Mouse (Mus musculus) midbrain, embryonic 16.5 days (tissue): ENCODE data around the gene Bcas3. TPM values are rescaled to one million over a fixed set of nuclear protein-coding genes. Genes with fewer than 3 reads are reported as not detected.

Source experiments
- ATAC-seq: fragments of 200-750 bp; cut with Nextera tagmentation; 2 replicates; pipeline ENCODE4 v1.8.0; 2017; ENCODE audit warnings: moderate TSS enrichment
- H3K27ac ChIP-seq: fragments of 300-500 bp; sonication (generic); 2 replicates; pipeline ENCODE4 v1.5.1; 2014; ENCODE audit warnings: mild to moderate bottlenecking, low read length, mixed read lengths
- H3K27me3 ChIP-seq: fragments of 300-500 bp; sonication (generic); 2 replicates; pipeline ENCODE4 v1.6.1; 2014; ENCODE audit warnings: low read depth, low read length, mixed read lengths; ENCODE audit not compliant: control insufficient read depth, insufficient read depth
- H3K36me3 ChIP-seq: fragments of 300-500 bp; sonication (generic); 2 replicates; pipeline ENCODE4 v1.6.1; 2014; ENCODE audit warnings: mild to moderate bottlenecking, low read length, moderate library complexity, mixed read lengths; ENCODE audit not compliant: control insufficient read depth, insufficient read depth
- H3K4me1 ChIP-seq: fragments of 300-500 bp; sonication (generic); 2 replicates; pipeline ENCODE4 v1.6.1; 2014; ENCODE audit warnings: mild to moderate bottlenecking, low read length, mixed read lengths; ENCODE audit not compliant: control insufficient read depth, insufficient read depth
- H3K4me2 ChIP-seq: fragments of 300-500 bp; sonication (generic); 2 replicates; pipeline ENCODE4 v1.6.1; 2014; ENCODE audit warnings: mild to moderate bottlenecking, low read length, mixed read lengths
- H3K4me3 ChIP-seq: fragments of 300-500 bp; sonication (generic); 2 replicates; pipeline ENCODE4 v1.5.1; 2014; ENCODE audit warnings: low read depth, mild to moderate bottlenecking, low read length, moderate library complexity, mixed read lengths
- H3K9ac ChIP-seq: fragments of 300-500 bp; sonication (generic); 2 replicates; pipeline ENCODE4 v1.6.1; 2014; ENCODE audit warnings: low read depth, low read length, mixed read lengths
- H3K9me3 ChIP-seq: fragments of 300-500 bp; sonication (generic); replicated peaks from 2 replicates; pipeline ENCODE4 v1.6.1; 2014; ENCODE audit warnings: mild to moderate bottlenecking, low read length, mixed read lengths; ENCODE audit not compliant: control insufficient read depth, poor library complexity, severe bottlenecking
- WGBS: fragments of 180-500 bp; shearing (Covaris S2); extraction: QIAGEN DNeasy Blood & Tissue Kit; methylation state at CpG from one replicate; pipeline ENCODE4 v1.1.7; 2014; 5-methylcytosine and 5-hydroxymethylcytosine counted together
- polyA plus RNA-seq: library from polyadenylated mRNA; unstranded; fragments of >200 nt; fragmentation: Nextera tagmentation; extraction: Ambion mirVana; gene quantifications from 2 replicates; pipeline ENCODE4 v1.2.1, GENCODE M21; 2015

Gene Bcas3
- polyA plus RNA-seq, 1 experiment from 2014 or later: 33.3 TPM

DNA sequence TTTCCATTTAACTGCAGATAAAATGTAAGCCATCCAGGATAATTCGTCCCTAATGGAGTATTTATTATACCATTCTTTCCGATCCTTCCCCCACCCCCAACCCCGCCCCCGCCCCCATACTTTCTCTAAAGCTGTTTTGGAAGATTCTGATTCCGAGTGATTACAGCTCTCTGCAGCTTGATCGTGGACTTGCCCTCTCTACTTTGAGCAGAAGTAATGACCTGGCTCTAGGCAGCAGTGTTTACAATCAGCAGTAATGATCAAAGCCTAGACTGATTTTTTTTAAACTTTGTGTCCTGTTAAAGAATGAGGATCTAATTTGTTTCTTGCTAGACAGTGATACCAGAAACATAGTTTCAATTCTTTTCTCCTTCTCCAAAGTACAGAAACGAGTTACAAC is 314.2 kb downstream of the Bcas3 start:
- Histone ChIP-seq H3K4me1 (peaks cover 7% of the 10 kb centered on the region), H3K9ac (no peak overlapping the region), H3K9me3 (no peaks in the 10 kb centered on the region), H3K27me3 (no peaks in the 10 kb centered on the region), H3K4me2 (no peak overlapping the region), H3K4me3 (no peak overlapping the region), H3K27ac (no peak overlapping the region), H3K36me3 (no peaks in the 10 kb centered on the region)
- 64% methylated on average over 7 of the region's 7 CpGs for WGBS
- no peak for ATAC-seq

GRCm38 (mm10) chr11:85667741-85668140 is 314.8 kb downstream of the Bcas3 start:
- Histone ChIP-seq H3K4me2 (no peak overlapping the region), H3K27me3 (no peaks in the 10 kb centered on the region), H3K36me3 (no peaks in the 10 kb centered on the region), H3K4me3 (no peak overlapping the region), H3K4me1 (peaks cover 7% of the 10 kb centered on the region), H3K27ac (no peak overlapping the region), H3K9ac (no peak overlapping the region), H3K9me3 (no peaks in the 10 kb centered on the region)
- ATAC-seq: no peak
- 37% methylated on average over 9 of the region's 9 CpGs for WGBS

DNA sequence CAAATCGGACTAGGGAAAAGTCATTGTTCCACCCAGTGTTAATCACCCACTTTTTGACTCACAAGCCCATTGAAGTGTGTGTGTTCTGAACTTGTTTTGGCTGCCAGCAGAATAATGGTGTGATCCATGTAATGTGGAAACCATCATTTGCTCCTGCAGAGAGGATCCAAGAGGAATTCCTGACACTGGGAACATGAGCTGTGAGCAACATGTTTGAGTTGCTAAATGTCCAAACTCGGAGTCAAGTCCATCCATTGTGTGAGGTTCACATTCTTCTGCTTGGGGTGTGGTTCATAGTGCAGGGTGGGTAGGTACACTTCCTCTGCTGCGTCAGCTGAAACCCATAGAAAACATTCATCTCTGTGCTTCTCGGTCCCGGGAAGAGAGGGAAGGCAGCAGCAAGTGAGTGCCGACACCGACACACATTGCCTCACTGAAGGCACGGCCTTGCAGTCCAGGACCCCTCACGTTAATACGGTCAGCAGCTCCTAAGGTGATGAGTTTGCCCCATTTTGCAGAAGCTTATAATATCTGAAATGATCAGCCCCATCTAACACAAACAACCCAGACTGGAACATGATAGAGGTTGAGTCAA is 320.0 kb downstream of the Bcas3 start:
- Histone ChIP-seq H3K27me3 (no peaks in the 10 kb centered on the region), H3K4me2 (no peak overlapping the region), H3K9ac (no peak overlapping the region), H3K4me3 (no peak overlapping the region), H3K4me1 (peaks cover 7% of the 10 kb centered on the region), H3K27ac (no peak overlapping the region), H3K36me3 (no peaks in the 10 kb centered on the region), H3K9me3 (no peaks in the 10 kb centered on the region)
- WGBS: 83% methylated on average over 10 of the region's 10 CpGs
- ATAC-seq: no peak

- Histone ChIP-seq H3K36me3 (no peaks in the 10 kb centered on the region), H3K4me2 (no peak overlapping the region), H3K27ac (no peak overlapping the region), H3K27me3 (no peaks in the 10 kb centered on the region), H3K9ac (no peak overlapping the region), H3K4me3 (no peak overlapping the region), H3K4me1 (peaks cover 6% of the 10 kb centered on the region), H3K9me3 (no peaks in the 10 kb centered on the region)
- ATAC-seq: no peak
- WGBS: 39% methylated on average over 4 of the region's 4 CpGs
Observed at GRCm38 (mm10) chr11:85675244-85675643, 322.3 kb downstream of the Bcas3 start.

GRCm38 (mm10) chr11:85676357-85677004 is 323.5 kb downstream of the Bcas3 start:
- no peaks in the 10 kb centered on the region for H3K9me3 ChIP-seq
- ATAC-seq: no peak
- peaks cover 6% of the 10 kb centered on the region for H3K4me1 ChIP-seq
- H3K27me3 ChIP-seq: no peaks in the 10 kb centered on the region
- no peaks in the 10 kb centered on the region for H3K36me3 ChIP-seq
- no peak overlapping the region for H3K9ac ChIP-seq
- no peak overlapping the region for H3K27ac ChIP-seq
- H3K4me2 ChIP-seq: no peak overlapping the region
- WGBS: 78% methylated on average over 10 of the region's 10 CpGs
- H3K4me3 ChIP-seq: no peak overlapping the region

DNA sequence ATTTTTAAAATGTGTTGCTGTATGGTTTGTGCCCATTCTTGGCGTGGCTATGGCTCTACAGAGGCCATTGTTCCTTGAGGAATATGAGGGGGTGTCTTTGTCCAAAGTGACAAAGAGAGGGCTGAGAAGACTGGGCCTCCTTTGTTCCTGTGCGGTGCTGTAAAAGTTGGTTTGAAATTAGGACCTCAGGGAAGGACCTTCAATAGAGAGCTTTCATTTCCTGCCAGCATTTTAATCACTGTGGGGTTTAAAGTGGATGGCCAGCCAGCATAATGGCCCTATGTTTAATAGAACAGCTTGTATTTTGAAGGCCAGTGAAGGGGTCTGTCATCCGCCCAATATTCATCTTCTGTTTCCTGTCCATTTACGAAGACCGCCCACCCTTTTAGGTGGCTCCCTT is 325.7 kb downstream of the Bcas3 start:
- no peaks in the 10 kb centered on the region for H3K36me3 ChIP-seq
- no peak for ATAC-seq
- no peak overlapping the region for H3K4me3 ChIP-seq
- WGBS: 34% methylated on average over 5 of the region's 5 CpGs
- no peaks in the 10 kb centered on the region for H3K27me3 ChIP-seq
- H3K4me1 ChIP-seq: peaks cover 6% of the 10 kb centered on the region
- H3K9ac ChIP-seq: no peak overlapping the region
- no peaks in the 10 kb centered on the region for H3K9me3 ChIP-seq
- H3K27ac ChIP-seq: no peak overlapping the region
- no peak overlapping the region for H3K4me2 ChIP-seq

DNA sequence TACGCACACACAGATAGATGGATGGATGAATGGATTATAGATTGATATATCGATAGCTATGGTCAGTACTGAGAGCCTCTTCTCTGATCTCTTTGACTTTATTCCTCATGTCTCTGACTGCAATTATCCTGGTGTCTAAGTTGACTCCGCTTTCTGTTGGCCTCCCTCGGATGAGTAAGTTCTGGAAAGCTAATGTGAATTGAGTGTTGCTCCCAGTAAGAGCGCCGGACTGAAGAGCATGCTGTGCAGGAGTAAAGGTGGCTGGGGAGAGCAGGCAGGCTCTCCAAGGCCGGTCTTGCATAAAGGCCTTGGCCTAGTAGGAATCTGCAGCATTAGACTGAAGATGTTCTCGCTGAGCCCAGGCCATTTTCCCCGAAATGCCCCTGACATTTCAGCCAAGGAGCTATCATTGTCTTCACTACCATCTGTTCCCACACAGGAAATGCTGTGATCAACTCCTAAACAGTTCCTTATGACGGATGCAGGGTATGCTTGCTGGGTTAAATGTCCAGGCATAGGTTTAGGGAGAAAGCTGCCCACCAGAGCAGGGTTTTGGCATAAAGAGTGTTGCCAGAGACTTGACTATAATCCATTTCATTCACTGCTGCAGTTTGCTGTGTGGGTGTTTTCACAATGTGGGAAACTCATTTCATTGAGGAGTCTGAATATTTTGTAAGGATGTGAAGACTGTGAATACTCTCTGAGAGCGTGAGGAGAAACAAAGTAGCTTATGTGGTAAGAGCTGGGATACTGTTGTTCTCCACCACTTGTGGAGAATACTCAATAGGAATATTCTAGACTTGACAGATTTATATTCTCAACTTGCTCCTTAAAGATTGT is 328.8 kb downstream of the Bcas3 start:
- 83% methylated on average over 11 of the region's 11 CpGs for WGBS
- ATAC-seq: no peak
- Histone ChIP-seq H3K27ac (no peak overlapping the region), H3K4me2 (no peak overlapping the region), H3K36me3 (no peaks in the 10 kb centered on the region), H3K4me3 (no peak overlapping the region), H3K4me1 (peaks cover 6% of the 10 kb centered on the region), H3K9ac (no peak overlapping the region), H3K27me3 (no peaks in the 10 kb centered on the region), H3K9me3 (no peaks in the 10 kb centered on the region)

DNA sequence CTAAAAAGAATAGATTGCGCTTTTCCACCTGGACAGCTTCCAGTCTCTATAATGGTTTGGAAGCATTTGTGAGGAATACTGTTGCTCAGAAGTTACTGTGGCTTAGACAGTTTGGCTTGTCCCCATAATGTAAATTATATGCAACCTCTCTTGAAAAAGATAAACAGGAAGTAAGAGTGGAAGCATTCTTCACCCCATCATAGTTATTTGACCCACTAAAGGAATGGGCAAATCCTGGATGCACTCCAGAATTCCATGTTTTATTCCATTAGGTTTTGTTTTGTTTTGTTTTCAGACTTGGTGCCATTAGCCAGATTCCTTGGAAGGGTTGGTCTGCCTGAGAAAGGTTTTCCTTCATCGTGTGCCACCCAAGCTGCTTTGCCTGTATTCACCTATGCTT is 332.0 kb downstream of the Bcas3 start:
- Histone ChIP-seq H3K27ac (no peak overlapping the region), H3K4me2 (no peak overlapping the region), H3K4me3 (no peak overlapping the region), H3K9me3 (no peaks in the 10 kb centered on the region), H3K9ac (no peak overlapping the region), H3K36me3 (no peaks in the 10 kb centered on the region), H3K4me1 (0 out of 2 replicates have a peak, but pooled peaks cover 3% of the 10 kb centered on the region), H3K27me3 (no peaks in the 10 kb centered on the region)
- 91% methylated on average over 2 of the region's 2 CpGs for WGBS
- ATAC-seq: no peak
